Mouse (Mus musculus): ENCODE results near the gene Cmip.

Cmip gene

GRCm38 (mm10) chr8:117400820-117401219, 144.0 kb downstream of the Cmip start:
- Histone ChIP-seq H3K36me3 (ENCODE audit: control insufficient read depth, insufficient read depth, low read length, poor library complexity, severe bottlenecking) (peaks cover 2% of the 10 kb centered on the region), H3K27me3 (ENCODE audit: control insufficient read depth, insufficient read depth, low read length, poor library complexity, severe bottlenecking) (no peaks in the 10 kb centered on the region)
- DNase-seq (ENCODE audit: low read depth, low spot score), result no peak

DNA sequence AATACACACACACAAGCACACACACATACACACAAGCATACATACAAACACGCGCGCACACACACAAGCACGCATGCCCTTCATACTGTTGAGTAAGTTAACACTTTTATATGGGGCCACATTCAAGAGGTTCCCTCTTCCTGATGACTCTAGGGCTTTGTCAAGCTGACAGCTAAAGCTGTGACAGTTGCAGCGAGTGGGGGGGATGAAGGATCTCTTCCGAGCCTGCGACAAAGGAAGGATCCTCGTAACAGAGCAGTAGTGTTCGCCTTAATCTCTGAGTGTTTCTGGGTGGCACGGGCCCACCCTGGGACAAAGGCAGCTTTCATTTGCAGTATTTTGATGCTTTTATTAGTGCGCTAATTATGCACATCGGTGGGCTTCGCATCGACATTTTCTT, 145.0 kb downstream of the Cmip start:
- peaks cover 2% of the 10 kb centered on the region for H3K36me3 ChIP-seq (ENCODE audit: control insufficient read depth, insufficient read depth, low read length, poor library complexity, severe bottlenecking)
- no peaks in the 10 kb centered on the region for H3K27me3 ChIP-seq (ENCODE audit: control insufficient read depth, insufficient read depth, low read length, poor library complexity, severe bottlenecking)
- DNase-seq (ENCODE audit: low read depth, low spot score), result no peak

DNA sequence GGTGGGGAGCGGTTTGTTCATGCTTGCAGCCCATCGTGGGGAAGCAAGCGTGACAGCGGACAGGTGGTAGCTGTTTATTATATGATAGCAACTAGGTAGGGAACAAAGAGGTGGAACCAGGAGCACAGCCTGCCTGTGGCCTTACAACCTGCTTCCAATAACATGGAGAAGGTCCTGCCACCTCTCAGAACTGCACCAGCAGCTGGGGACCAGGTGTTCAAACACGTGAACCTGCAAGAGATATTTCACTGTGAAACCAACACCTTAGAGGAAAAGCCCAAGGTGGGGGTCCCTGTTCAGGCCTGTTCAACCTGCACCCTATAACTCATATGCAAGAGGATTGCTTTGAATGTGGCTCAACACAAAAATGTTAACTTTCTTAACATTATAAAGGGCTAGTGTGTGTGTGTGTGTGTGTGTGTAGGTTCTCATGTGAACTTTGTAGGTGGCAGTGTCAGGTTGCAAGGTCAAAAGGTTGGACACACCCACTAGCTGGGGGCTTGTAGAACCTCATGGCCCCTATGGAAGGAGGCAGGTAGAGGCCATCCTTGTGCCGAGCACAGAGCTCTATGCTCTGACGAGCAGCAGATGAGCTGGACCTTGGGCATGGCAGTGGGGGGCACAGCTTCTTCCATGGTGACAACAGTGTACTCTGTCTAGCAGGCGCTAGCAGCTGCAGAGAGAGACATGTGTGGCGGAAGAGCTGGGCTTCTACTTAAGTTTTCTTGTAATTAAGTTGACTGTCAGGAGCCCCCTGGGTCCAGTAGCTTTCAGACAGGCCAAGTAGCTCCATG, 146.2 kb downstream of the Cmip start:
- DNase-seq (ENCODE audit: low read depth, low spot score), result no peak
- Histone ChIP-seq H3K36me3 (ENCODE audit: control insufficient read depth, insufficient read depth, low read length, poor library complexity, severe bottlenecking) (no peaks in the 10 kb centered on the region; the same call in none of the 2 replicates), H3K27me3 (ENCODE audit: control insufficient read depth, insufficient read depth, low read length, poor library complexity, severe bottlenecking) (no peaks in the 10 kb centered on the region)

DNA sequence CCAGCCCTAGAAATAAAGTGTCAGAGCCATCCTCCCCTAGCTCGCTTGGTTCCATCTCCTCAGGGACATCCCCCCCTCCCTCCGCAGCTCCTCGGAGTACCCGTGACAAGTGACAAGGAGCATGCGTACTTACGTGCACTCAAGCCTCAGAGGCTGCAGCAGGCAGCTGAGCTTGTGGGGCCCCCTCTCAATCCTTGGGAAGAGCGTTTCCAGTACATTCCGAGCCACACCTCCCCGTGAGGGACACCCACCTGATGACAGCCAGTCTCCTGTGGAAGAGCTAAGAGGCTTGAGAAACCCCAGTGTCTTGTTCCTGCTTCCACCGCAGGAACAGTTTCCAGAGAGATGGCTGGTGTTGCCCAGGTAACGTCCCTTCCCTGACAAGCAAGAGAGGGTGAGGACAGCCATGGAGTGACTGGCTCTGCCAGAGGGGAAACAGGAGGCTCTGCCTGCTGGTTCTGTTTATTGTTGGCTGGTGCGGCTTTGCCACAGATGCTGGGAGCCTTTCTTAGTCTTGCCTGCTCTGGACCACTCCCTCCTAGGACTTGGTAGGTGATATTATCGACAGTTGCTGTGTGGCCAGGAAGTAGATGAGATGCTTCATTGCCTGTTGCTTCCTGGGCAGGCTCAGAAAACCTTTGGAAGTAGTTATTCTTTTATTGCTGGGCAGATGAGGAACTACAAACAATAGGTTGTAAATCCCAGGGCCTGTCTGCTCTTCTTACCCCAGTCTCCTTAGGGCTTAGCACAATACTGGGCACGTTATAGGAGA, 147.0 kb downstream of the Cmip start:
- Histone ChIP-seq H3K36me3 (ENCODE audit: control insufficient read depth, insufficient read depth, low read length, poor library complexity, severe bottlenecking) (no peaks in the 10 kb centered on the region; the same call in none of the 2 replicates), H3K27me3 (ENCODE audit: control insufficient read depth, insufficient read depth, low read length, poor library complexity, severe bottlenecking) (no peaks in the 10 kb centered on the region)
- no peak for DNase-seq (ENCODE audit: low read depth, low spot score)

- no peak for DNase-seq (ENCODE audit: low read depth, low spot score)
- no peaks in the 10 kb centered on the region; the same call in 1 of the 2 replicates for H3K36me3 ChIP-seq (ENCODE audit: control insufficient read depth, insufficient read depth, low read length, poor library complexity, severe bottlenecking)
- no peaks in the 10 kb centered on the region for H3K27me3 ChIP-seq (ENCODE audit: control insufficient read depth, insufficient read depth, low read length, poor library complexity, severe bottlenecking)
Measured at GRCm38 (mm10) chr8:117406081-117406480, 149.2 kb downstream of the Cmip start.

DNA sequence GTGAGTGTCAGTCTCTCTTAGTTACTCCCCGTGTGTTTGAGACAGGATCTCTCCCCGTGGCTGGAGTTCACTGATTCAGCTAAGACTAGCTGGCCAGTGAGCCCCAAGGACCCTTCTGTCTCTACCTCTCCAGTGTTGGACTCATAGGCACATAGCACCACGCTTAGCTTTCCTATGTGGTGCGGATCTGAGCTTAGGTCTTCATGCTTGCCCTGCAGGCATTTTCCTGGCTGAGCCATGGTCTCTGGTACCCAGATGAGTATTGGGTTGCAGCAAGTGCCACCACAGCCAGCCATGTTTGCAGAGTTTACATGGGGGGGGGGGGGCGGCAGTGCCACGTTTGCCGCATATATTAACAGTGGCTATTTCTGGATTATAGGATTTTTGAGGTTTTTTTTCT, 151.8 kb downstream of the Cmip start:
- H3K36me3 ChIP-seq (ENCODE audit: control insufficient read depth, insufficient read depth, low read length, poor library complexity, severe bottlenecking), result no peaks in the 10 kb centered on the region; the same call in 1 of the 2 replicates
- H3K27me3 ChIP-seq (ENCODE audit: control insufficient read depth, insufficient read depth, low read length, poor library complexity, severe bottlenecking), result no peaks in the 10 kb centered on the region
- DNase-seq (ENCODE audit: low read depth, low spot score), result no peak

DNA sequence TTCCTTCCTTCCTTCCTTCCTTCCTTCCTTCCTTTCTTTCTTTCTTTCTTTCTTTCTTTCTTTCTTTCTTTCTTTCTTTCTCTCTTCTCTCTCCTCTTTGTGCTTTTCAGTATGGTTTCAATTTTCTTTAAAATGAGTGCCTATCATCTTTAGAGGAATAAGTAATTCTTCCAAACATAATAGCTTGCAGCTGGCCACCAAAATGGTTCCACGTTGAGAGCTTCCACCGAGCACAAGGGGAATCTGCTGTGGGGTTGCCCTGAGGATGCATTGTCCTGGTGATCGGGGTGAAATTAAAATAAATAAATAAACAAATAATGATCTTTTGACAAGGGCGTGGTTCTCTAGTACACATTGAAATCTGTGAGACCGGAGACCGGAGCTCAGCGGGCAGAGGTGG, 152.2 kb downstream of the Cmip start:
- H3K27me3 ChIP-seq (ENCODE audit: control insufficient read depth, insufficient read depth, low read length, poor library complexity, severe bottlenecking), result no peaks in the 10 kb centered on the region
- H3K36me3 ChIP-seq (ENCODE audit: control insufficient read depth, insufficient read depth, low read length, poor library complexity, severe bottlenecking), result no peaks in the 10 kb centered on the region; the same call in 1 of the 2 replicates
- DNase-seq (ENCODE audit: low read depth, low spot score), result no peak

DNA sequence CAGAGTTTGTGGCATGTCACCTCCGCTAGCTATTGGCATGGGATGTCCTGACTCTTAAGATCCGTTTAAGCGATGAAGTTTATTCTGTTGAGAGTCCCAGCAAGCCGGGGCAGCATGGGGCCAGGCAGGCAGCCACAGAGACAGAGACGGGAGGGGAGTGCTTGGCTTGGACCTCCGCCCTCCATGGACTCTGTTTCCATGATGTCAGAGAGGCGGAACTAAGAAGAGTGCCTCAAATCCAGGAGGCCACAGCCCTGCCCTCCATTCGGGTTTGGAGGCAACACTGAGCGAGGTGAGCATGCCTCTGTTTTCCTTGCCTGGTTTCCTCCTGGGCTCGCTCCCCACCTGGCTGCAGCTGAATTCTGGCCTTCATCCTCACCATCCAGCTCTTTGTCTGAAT, 153.5 kb downstream of the Cmip start:
- no peak for DNase-seq (ENCODE audit: low read depth, low spot score)
- Histone ChIP-seq H3K27me3 (ENCODE audit: control insufficient read depth, insufficient read depth, low read length, poor library complexity, severe bottlenecking) (no peaks in the 10 kb centered on the region), H3K36me3 (ENCODE audit: control insufficient read depth, insufficient read depth, low read length, poor library complexity, severe bottlenecking) (no peaks in the 10 kb centered on the region; the same call in 1 of the 2 replicates)

DNA sequence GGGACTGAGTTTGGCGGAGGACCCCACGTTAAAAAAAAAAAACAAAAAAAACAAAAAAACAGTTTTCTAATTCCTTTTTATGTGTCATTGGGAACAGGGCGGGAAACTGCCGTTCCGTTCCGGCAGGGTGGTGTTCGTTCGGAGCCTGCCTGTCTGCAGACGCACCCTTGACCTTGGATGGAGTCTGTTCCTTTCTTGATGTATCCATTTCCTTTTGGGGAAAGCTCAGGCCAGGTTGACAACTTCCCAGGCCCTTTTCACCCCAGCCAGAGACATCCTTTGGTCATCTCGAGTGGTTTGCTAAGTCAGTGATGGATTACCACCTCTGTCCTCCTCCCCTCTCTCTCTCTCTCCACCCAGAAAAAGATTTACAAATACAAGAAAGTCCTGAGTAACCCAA, 154.0 kb downstream of the Cmip start:
- no peak for DNase-seq (ENCODE audit: low read depth, low spot score)
- H3K27me3 ChIP-seq (ENCODE audit: control insufficient read depth, insufficient read depth, low read length, poor library complexity, severe bottlenecking), result no peaks in the 10 kb centered on the region
- no peaks in the 10 kb centered on the region; the same call in 1 of the 2 replicates for H3K36me3 ChIP-seq (ENCODE audit: control insufficient read depth, insufficient read depth, low read length, poor library complexity, severe bottlenecking)

DNA sequence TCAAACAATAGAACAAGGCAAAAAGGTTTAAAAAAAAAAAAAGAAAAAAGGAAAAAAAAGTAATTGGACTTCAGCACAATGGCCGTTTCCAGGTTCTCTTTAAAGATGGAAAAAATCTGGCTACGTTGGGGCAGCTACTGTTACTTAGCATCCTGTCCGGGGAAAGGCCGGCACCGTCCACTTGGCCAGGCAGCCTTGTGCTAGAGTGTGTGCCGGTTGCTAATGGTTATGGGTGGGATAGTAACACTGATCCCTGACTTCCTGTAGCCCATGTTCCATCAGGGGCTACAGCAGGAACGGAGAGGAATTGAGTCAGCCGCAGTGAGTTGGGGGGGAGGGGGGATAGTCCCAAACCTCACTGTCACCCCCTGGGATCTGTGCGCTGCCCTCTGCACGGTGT, 155.4 kb downstream of the Cmip start:
- Histone ChIP-seq H3K36me3 (ENCODE audit: control insufficient read depth, insufficient read depth, low read length, poor library complexity, severe bottlenecking) (no peaks in the 10 kb centered on the region; the same call in 1 of the 2 replicates), H3K27me3 (ENCODE audit: control insufficient read depth, insufficient read depth, low read length, poor library complexity, severe bottlenecking) (no peaks in the 10 kb centered on the region)
- DNase-seq (ENCODE audit: low read depth, low spot score), result no peak

GRCm38 (mm10) chr8:117417830-117418229, 161.0 kb downstream of the Cmip start:
- Histone ChIP-seq H3K36me3 (ENCODE audit: control insufficient read depth, insufficient read depth, low read length, poor library complexity, severe bottlenecking) (peaks cover 2% of the 10 kb centered on the region; the same call in 1 of the 2 replicates), H3K27me3 (ENCODE audit: control insufficient read depth, insufficient read depth, low read length, poor library complexity, severe bottlenecking) (no peaks in the 10 kb centered on the region)
- DNase-seq (ENCODE audit: low read depth, low spot score), result no peak

DNA sequence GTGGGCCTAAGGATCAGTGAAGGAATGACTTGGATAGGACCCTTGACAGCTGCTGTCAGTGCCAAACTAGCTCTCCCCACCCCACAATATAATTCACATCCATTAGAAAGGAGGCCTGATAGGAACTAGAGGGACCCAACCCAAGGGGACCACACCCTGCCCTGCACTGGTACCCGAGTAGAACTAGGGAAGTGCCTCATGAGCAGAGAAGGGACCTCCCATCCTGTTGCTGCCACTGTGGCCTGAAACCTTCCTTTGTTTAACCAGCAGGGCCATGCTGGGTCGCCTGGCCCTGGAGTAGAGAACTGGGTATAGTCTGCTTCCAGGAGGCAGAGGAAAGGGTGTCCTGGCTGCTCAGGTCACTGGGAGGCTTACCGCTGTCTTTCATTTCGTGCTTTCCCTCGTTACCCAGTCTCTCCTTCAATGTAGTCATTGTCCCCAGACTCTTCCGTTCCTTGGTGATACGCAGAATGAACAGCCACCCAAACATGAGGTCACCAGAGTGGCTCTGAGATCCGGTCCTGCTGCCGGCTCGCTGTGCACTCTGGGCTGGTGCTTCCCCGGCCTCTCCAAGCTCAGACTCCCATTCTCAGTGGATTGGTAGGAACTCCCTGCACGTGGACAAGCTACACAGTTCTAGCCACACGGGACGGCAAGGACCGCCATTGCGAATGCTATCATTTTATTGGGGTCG, 164.1 kb downstream of the Cmip start:
- no peaks in the 10 kb centered on the region for H3K27me3 ChIP-seq (ENCODE audit: control insufficient read depth, insufficient read depth, low read length, poor library complexity, severe bottlenecking)
- H3K36me3 ChIP-seq (ENCODE audit: control insufficient read depth, insufficient read depth, low read length, poor library complexity, severe bottlenecking), result peaks cover 4% of the 10 kb centered on the region
- no peak for DNase-seq (ENCODE audit: low read depth, low spot score)

DNA sequence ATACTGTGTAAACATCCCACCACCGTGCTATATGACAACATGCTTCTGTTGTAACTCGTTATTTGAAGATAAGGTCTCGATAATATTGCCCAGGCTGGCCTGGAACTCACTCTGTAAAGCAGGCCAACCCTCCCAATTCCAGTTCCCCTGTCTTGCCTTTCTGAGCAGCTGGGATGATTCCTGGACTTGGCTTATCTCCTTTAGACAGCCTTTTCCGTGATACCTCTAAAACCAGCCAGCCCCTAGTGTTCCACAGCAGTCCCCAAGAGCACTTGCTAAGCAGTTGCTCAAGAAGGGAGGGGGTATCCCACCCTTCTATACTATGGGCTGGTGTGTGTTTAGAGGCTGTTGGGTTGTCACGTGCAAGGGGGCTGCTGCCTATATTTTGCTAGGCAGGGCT, 165.0 kb downstream of the Cmip start:
- DNase-seq (ENCODE audit: low read depth, low spot score), result no peak
- Histone ChIP-seq H3K27me3 (ENCODE audit: control insufficient read depth, insufficient read depth, low read length, poor library complexity, severe bottlenecking) (no peaks in the 10 kb centered on the region), H3K36me3 (ENCODE audit: control insufficient read depth, insufficient read depth, low read length, poor library complexity, severe bottlenecking) (peaks cover 4% of the 10 kb centered on the region)

DNA sequence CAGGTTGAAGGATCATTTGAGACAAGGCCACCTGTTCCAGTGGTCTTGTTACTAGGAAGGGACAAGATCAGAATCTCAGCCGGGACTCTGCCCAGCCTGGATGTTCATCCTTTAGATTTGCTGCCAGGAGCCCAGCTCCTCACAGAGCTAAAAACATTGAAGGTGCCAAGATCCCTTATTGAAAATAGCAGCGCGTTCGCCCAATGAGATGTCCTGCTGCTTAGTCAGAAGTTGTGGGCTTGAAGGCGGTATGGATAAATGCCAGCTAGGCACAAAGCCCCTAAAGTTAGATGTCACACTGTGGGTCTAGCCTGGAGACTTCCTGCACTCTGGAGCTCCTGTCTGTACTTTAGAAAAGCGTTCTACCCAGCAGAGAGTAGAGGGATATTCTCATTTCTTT, 165.5 kb downstream of the Cmip start:
- H3K36me3 ChIP-seq (ENCODE audit: control insufficient read depth, insufficient read depth, low read length, poor library complexity, severe bottlenecking), result peaks cover 4% of the 10 kb centered on the region
- DNase-seq (ENCODE audit: low read depth, low spot score), result no peak
- H3K27me3 ChIP-seq (ENCODE audit: control insufficient read depth, insufficient read depth, low read length, poor library complexity, severe bottlenecking), result no peaks in the 10 kb centered on the region

DNA sequence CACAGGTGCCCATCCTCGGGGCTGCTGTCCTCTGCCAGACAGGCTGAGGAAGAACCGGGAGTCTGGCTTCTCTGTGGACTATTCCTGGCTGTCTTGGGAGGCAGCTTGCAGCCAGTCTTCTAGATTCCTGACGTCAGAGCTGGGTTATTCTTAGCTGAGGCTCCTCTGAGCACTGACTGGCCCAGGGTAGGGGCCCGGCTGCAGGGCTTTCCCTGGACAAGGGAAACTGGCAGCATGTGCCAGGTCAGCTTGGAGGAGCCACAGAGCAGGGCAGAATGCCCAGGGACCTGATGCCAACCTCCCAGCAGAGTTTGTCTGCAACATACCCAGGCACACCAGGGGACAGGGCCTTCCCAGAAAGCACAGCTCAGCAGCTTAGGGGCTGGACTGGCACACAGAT, 166.2 kb downstream of the Cmip start:
- DNase-seq (ENCODE audit: low read depth, low spot score), result no peak
- H3K36me3 ChIP-seq (ENCODE audit: control insufficient read depth, insufficient read depth, low read length, poor library complexity, severe bottlenecking), result peaks cover 4% of the 10 kb centered on the region

More for the DNA sequence above, 166.2 kb downstream of the Cmip start:
- H3K27me3 ChIP-seq (ENCODE audit: control insufficient read depth, insufficient read depth, low read length, poor library complexity, severe bottlenecking), result no peaks in the 10 kb centered on the region

All from splenic B cell, adult 2 months (primary cell).